Mouse (Mus musculus) v-Abl transformed pro-B cells (cell line): ENCODE measurements around the gene Lrrc4c.

Source experiments
- in situ Hi-C, 2 experiments: fragments of 400-800 bp; cut with MboI; formaldehyde crosslinking; loops; one replicate each; pipeline ENCODE4 v1.15.1; 2025; ENCODE audit not compliant: unreplicated experiment in 2 of 2

The Lrrc4c gene

GRCm38 (mm10) chr2:97466243-97466793 lies 1148.3 kb downstream of the Lrrc4c start:
- in situ Hi-C loops = no loop called here

- in situ Hi-C loops = no loop called here
Measured at GRCm38 (mm10) chr2:97467031-97467549, 1149.1 kb downstream of the Lrrc4c start.

- in situ Hi-C loops = no loop called here
Measured at GRCm38 (mm10) chr2:97467664-97468063, 1149.7 kb downstream of the Lrrc4c start.

- in situ Hi-C loops = no loop called here
Measured at GRCm38 (mm10) chr2:97468372-97468771, 1150.4 kb downstream of the Lrrc4c start.

- in situ Hi-C loops = no loop called here
Measured at GRCm38 (mm10) chr2:97469396-97469795, 1151.4 kb downstream of the Lrrc4c start.

GRCm38 (mm10) chr2:97478175-97478924 lies 1160.4 kb downstream of the Lrrc4c start:
- in situ Hi-C loops = no loop called here

- in situ Hi-C loops = no loop called here
Measured at GRCm38 (mm10) chr2:97478925-97479298, 1160.9 kb downstream of the Lrrc4c start.

- in situ Hi-C loops = no loop called here
Measured at GRCm38 (mm10) chr2:97484990-97485389, 1167.0 kb downstream of the Lrrc4c start.

- in situ Hi-C loops = no loop called here
Measured at GRCm38 (mm10) chr2:97485609-97486008, 1167.6 kb downstream of the Lrrc4c start.

- in situ Hi-C loops = no loop called here
Measured at GRCm38 (mm10) chr2:97487567-97487966, 1169.6 kb downstream of the Lrrc4c start.

- in situ Hi-C loops = no loop called here
Measured at GRCm38 (mm10) chr2:97497069-97497468, 1179.1 kb downstream of the Lrrc4c start.

- in situ Hi-C loops = no loop called here
Measured at GRCm38 (mm10) chr2:97502501-97502900, 1184.5 kb downstream of the Lrrc4c start.

- in situ Hi-C loops = no loop called here
Measured at GRCm38 (mm10) chr2:97504902-97505301, 1186.9 kb downstream of the Lrrc4c start.

- in situ Hi-C loops = no loop called here
Measured at GRCm38 (mm10) chr2:97524256-97524922, 1206.4 kb downstream of the Lrrc4c start.

- in situ Hi-C loops = no loop called here
Measured at GRCm38 (mm10) chr2:97525107-97525506, 1207.1 kb downstream of the Lrrc4c start.

- in situ Hi-C loops = no loop called here
Measured at GRCm38 (mm10) chr2:97530622-97531021, 1212.7 kb downstream of the Lrrc4c start.

- in situ Hi-C loops = no loop called here
Measured at GRCm38 (mm10) chr2:97543691-97544672, 1226.0 kb downstream of the Lrrc4c start.

GRCm38 (mm10) chr2:97544673-97545071 lies 1226.7 kb downstream of the Lrrc4c start:
- in situ Hi-C loops = no loop called here

GRCm38 (mm10) chr2:97545946-97546345 lies 1228.0 kb downstream of the Lrrc4c start:
- in situ Hi-C loops = no loop called here

GRCm38 (mm10) chr2:97564509-97564908 lies 1246.5 kb downstream of the Lrrc4c start:
- in situ Hi-C loops = no loop called here
